Mouse (Mus musculus) kidney, embryonic 15.5 days (tissue): ENCODE measurements around the gene L2hgdh. TPM values are rescaled to one million over a fixed set of nuclear protein-coding genes. Genes with fewer than 3 reads are reported as not detected.

Experiments used
- ATAC-seq: fragments of 200-750 bp; cut with Nextera tagmentation; replicated peaks from 2 replicates; pipeline ENCODE4 v1.8.0; 2017; ENCODE audit warnings: moderate TSS enrichment; ENCODE audit not compliant: low FRiP score
- H3K27ac ChIP-seq: fragments of 300-500 bp; sonication (generic); 2 replicates; pipeline ENCODE4 v1.5.1; 2015; ENCODE audit warnings: mild to moderate bottlenecking, inconsistent platforms
- H3K27me3 ChIP-seq: fragments of 300-500 bp; sonication (generic); 2 replicates; pipeline ENCODE4 v1.6.1; 2015; ENCODE audit warnings: inconsistent platforms
- H3K36me3 ChIP-seq: fragments of 300-500 bp; sonication (generic); 2 replicates; pipeline ENCODE4 v1.6.1; 2015; ENCODE audit warnings: inconsistent platforms
- H3K4me1 ChIP-seq: fragments of 300-500 bp; sonication (generic); 2 replicates; pipeline ENCODE4 v1.6.1; 2015; ENCODE audit warnings: inconsistent platforms
- H3K4me2 ChIP-seq: fragments of 300-500 bp; sonication (generic); 2 replicates; pipeline ENCODE4 v1.6.1; 2015; ENCODE audit warnings: moderate library complexity, mild to moderate bottlenecking, inconsistent platforms
- H3K4me3 ChIP-seq: fragments of 300-500 bp; sonication (generic); replicated peaks from 2 replicates; pipeline ENCODE4 v1.5.1; 2015; ENCODE audit warnings: mild to moderate bottlenecking, inconsistent platforms
- H3K9ac ChIP-seq: fragments of 300-500 bp; sonication (generic); 2 replicates; pipeline ENCODE4 v1.6.1; 2015; ENCODE audit warnings: mild to moderate bottlenecking, inconsistent platforms
- H3K9me3 ChIP-seq: fragments of 300-500 bp; sonication (generic); replicated peaks from 2 replicates; pipeline ENCODE4 v1.6.1; 2016; ENCODE audit warnings: inconsistent platforms
- WGBS: fragments of 180-500 bp; shearing (Covaris S2); methylation state at CpG from one replicate; pipeline ENCODE4 v1.1.7; 2015; ENCODE audit warnings: mixed read lengths; 5-methylcytosine and 5-hydroxymethylcytosine counted together
- polyA plus RNA-seq: library from polyadenylated mRNA; unstranded; fragments of >200 nt; fragmentation: Nextera tagmentation; extraction: Ambion mirVana; gene quantifications from 2 replicates; pipeline ENCODE4 v1.2.1, GENCODE M21; 2015

The L2hgdh gene
- polyA plus RNA-seq, 1 experiment from 2014 or later, result 22.3 TPM

- peak overlapping the region; percentile 88 for H3K4me3 ChIP-seq
- ATAC-seq, result no peak
- H3K9me3 ChIP-seq, result peaks cover 11% of the 10 kb centered on the region
- WGBS, result 56% methylated on average over 2 of the region's 2 CpGs
- no peaks in the 10 kb centered on the region for H3K27me3 ChIP-seq
- H3K4me2 ChIP-seq, result peak overlapping the region; percentile 88
- no peak overlapping the region for H3K9ac ChIP-seq
- H3K4me1 ChIP-seq, result peaks cover 18% of the 10 kb centered on the region
- H3K27ac ChIP-seq, result no peak overlapping the region
- H3K36me3 ChIP-seq, result peaks cover 30% of the 10 kb centered on the region
Measured at GRCm38 (mm10) chr12:69723376-69723775, 1.3 kb downstream of the L2hgdh start.

GRCm38 (mm10) chr12:69722857-69723256, 1.8 kb downstream of the L2hgdh start:
- no peaks in the 10 kb centered on the region for H3K27me3 ChIP-seq
- H3K27ac ChIP-seq, result no peak overlapping the region
- H3K9ac ChIP-seq, result no peak overlapping the region
- H3K36me3 ChIP-seq, result peaks cover 36% of the 10 kb centered on the region
- peaks cover 14% of the 10 kb centered on the region for H3K9me3 ChIP-seq
- H3K4me2 ChIP-seq, result no peak overlapping the region
- no peak overlapping the region for H3K4me3 ChIP-seq
- WGBS, result 88% methylated on average over 3 of the region's 3 CpGs
- peaks cover 18% of the 10 kb centered on the region for H3K4me1 ChIP-seq
- no peak for ATAC-seq

GRCm38 (mm10) chr12:69713628-69714027, 11.0 kb downstream of the L2hgdh start:
- Histone ChIP-seq H3K9me3 (peaks cover 4% of the 10 kb centered on the region; the same call in 1 of the 2 replicates), H3K27ac (no peak overlapping the region), H3K9ac (no peak overlapping the region), H3K4me2 (no peak overlapping the region), H3K36me3 (peaks cover 31% of the 10 kb centered on the region), H3K4me1 (no peaks in the 10 kb centered on the region), H3K4me3 (no peak overlapping the region), H3K27me3 (no peaks in the 10 kb centered on the region)
- no peak for ATAC-seq

- no peaks in the 10 kb centered on the region for H3K4me1 ChIP-seq
- WGBS, result 69% methylated on average over 11 of the region's 11 CpGs
- H3K27ac ChIP-seq, result peak overlapping the region; percentile 28; the same call in 1 of the 2 replicates
Measured at GRCm38 (mm10) chr12:69704799-69705458, 19.7 kb downstream of the L2hgdh start.

GRCm38 (mm10) chr12:69698352-69698751, 26.3 kb downstream of the L2hgdh start:
- no peaks in the 10 kb centered on the region for H3K4me1 ChIP-seq
- 83% methylated on average over 6 of the region's 6 CpGs for WGBS

More at GRCm38 (mm10) chr12:69704799-69705458, 19.7 kb downstream of the L2hgdh start:
- ATAC-seq, result peak; percentile 87
- H3K27me3 ChIP-seq, result no peaks in the 10 kb centered on the region
- no peak overlapping the region for H3K4me2 ChIP-seq
- peaks cover 15% of the 10 kb centered on the region for H3K36me3 ChIP-seq
- H3K4me3 ChIP-seq, result no peak overlapping the region
- no peaks in the 10 kb centered on the region for H3K9me3 ChIP-seq
- no peak overlapping the region for H3K9ac ChIP-seq

DNA sequence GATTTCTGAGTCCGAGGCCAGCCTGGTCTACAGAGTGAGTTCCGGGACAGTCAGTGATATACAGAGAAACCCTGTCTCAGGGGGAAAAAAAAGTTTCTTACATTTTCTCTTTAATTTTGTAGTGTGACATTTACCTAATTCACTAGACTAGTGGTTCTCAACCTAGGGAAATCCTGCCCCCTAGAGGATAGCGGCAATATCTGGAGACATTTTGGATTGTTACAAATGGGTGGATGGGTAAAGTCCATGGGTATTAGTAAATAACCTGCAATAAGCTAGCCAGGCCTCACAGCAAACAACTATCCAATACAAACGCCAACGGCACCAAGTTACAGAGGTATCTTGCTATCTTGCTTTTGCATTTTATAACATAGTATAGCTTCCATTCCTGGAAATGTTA, 27.9 kb downstream of the L2hgdh start:
- no peak for ATAC-seq
- Histone ChIP-seq H3K9ac (no peak overlapping the region), H3K9me3 (no peaks in the 10 kb centered on the region), H3K27me3 (no peaks in the 10 kb centered on the region), H3K4me1 (no peaks in the 10 kb centered on the region), H3K4me3 (no peak overlapping the region), H3K4me2 (no peak overlapping the region), H3K36me3 (peaks cover 21% of the 10 kb centered on the region), H3K27ac (no peak overlapping the region)
- WGBS, result 80% methylated on average over 5 of the region's 5 CpGs

More at GRCm38 (mm10) chr12:69698352-69698751, 26.3 kb downstream of the L2hgdh start:
- Histone ChIP-seq H3K4me3 (no peak overlapping the region), H3K4me2 (no peak overlapping the region), H3K9me3 (no peaks in the 10 kb centered on the region), H3K9ac (no peak overlapping the region), H3K36me3 (peaks cover 23% of the 10 kb centered on the region), H3K27ac (no peak overlapping the region), H3K27me3 (no peaks in the 10 kb centered on the region)
- ATAC-seq, result no peak

GRCm38 (mm10) chr12:69693471-69693870, 31.2 kb downstream of the L2hgdh start:
- Histone ChIP-seq H3K4me2 (no peak overlapping the region), H3K4me1 (no peaks in the 10 kb centered on the region), H3K9ac (no peak overlapping the region), H3K27ac (peak overlapping the region; percentile 4; the same call in 1 of the 2 replicates), H3K27me3 (no peaks in the 10 kb centered on the region), H3K36me3 (peaks cover 6% of the 10 kb centered on the region), H3K4me3 (no peak overlapping the region), H3K9me3 (no peaks in the 10 kb centered on the region)
- peak; percentile 76 for ATAC-seq
- WGBS, result 77% methylated on average over 17 of the region's 17 CpGs

DNA sequence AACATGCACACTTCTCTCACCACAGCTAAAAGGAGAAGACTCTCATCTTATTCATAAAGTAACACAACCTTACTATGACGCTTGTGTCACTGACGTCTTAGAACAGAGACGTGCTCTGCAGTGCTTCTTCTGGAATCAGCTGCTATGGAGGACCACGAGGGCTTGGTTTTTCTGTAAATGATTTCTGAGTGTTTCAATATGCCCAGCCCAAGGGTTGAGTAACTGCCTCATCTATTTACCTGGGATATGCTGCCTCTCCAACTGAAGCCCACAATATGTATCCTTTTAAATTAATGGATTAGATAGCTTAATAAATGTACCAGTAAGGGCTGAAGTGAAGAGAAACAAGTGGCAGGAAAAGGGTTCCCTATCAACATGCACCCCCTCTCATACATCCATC, 34.0 kb downstream of the L2hgdh start:
- Histone ChIP-seq H3K27me3 (no peaks in the 10 kb centered on the region), H3K9ac (no peak overlapping the region), H3K36me3 (peaks cover 3% of the 10 kb centered on the region), H3K27ac (no peak overlapping the region), H3K4me3 (no peak overlapping the region), H3K4me1 (no peaks in the 10 kb centered on the region), H3K9me3 (no peaks in the 10 kb centered on the region), H3K4me2 (no peak overlapping the region)
- WGBS, result 90% methylated on average over 4 of the region's 4 CpGs
- ATAC-seq, result no peak

DNA sequence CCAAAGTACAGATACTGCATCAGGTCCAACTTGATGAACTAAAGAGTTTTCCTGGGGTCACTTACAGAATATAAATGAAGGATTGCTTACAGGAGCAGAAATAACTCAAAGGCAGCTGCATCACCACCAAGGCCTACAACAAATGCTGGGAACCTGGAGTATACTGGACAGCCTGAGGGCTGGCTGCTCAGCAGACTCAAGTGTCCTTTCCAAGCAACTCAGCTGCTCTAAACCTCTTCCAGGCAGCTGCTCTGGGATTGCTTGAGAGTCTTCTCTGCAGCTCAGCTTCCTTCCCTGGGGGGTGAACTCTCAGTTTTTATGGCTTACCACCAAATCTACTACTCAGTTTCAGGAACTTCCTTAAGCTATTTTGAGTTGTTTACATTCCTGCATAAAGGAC, 35.6 kb downstream of the L2hgdh start:
- no peak overlapping the region for H3K9ac ChIP-seq
- H3K4me3 ChIP-seq, result no peak overlapping the region
- no peaks in the 10 kb centered on the region for H3K9me3 ChIP-seq
- no peaks in the 10 kb centered on the region for H3K27me3 ChIP-seq
- H3K4me2 ChIP-seq, result no peak overlapping the region
- no peaks in the 10 kb centered on the region for H3K4me1 ChIP-seq
- no peak for ATAC-seq
- H3K27ac ChIP-seq, result no peak overlapping the region
- H3K36me3 ChIP-seq, result peaks cover 3% of the 10 kb centered on the region; the same call in 1 of the 2 replicates

DNA sequence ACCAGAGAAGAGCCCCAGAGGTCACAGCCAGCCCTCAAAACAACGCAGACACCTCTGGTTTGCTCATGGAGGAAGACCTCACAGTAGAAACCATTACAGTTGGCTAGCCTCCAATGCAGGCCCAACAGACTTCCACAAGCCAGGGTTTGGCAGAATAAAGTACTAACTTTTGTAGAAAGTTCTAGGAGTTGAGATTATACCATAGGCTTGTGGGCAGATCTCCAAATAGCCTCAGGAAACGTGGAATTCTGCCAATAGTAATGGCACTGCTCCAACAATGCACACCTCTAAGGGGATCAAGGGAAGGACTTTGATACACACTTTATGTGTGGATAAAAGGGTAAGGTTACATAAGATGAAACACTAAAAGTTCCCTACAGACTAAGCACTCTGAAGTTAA, 36.3 kb downstream of the L2hgdh start:
- ATAC-seq, result no peak

GRCm38 (mm10) chr12:69683537-69683936, 41.1 kb downstream of the L2hgdh start:
- H3K27me3 ChIP-seq, result no peaks in the 10 kb centered on the region
- ATAC-seq, result no peak
- no peak overlapping the region for H3K4me2 ChIP-seq

More for the DNA sequence above, 36.3 kb downstream of the L2hgdh start:
- 47% methylated on average over 2 of the region's 2 CpGs for WGBS
- Histone ChIP-seq H3K27me3 (no peaks in the 10 kb centered on the region), H3K4me1 (0 out of 2 replicates have a peak, but pooled peaks cover 3% of the 10 kb centered on the region), H3K4me2 (no peak overlapping the region), H3K27ac (no peak overlapping the region), H3K9ac (no peak overlapping the region), H3K4me3 (no peak overlapping the region), H3K36me3 (no peaks in the 10 kb centered on the region), H3K9me3 (no peaks in the 10 kb centered on the region)

GRCm38 (mm10) chr12:69682788-69683419, 41.8 kb downstream of the L2hgdh start:
- no peaks in the 10 kb centered on the region for H3K36me3 ChIP-seq
- H3K27ac ChIP-seq, result 0 out of 2 replicates have a peak overlapping the region, but pooled peaks have one; percentile 16
- no peaks in the 10 kb centered on the region for H3K27me3 ChIP-seq
- ATAC-seq, result no peak
- peak overlapping the region; percentile 82 for H3K4me3 ChIP-seq
- no peak overlapping the region for H3K9ac ChIP-seq
- no peaks in the 10 kb centered on the region for H3K9me3 ChIP-seq
- peak overlapping the region; percentile 75 for H3K4me2 ChIP-seq
- H3K4me1 ChIP-seq, result peaks cover 15% of the 10 kb centered on the region
- 48% methylated on average over 14 of the region's 14 CpGs for WGBS

More at GRCm38 (mm10) chr12:69683537-69683936, 41.1 kb downstream of the L2hgdh start:
- WGBS, result 44% methylated on average over 10 of the region's 10 CpGs
- peaks cover 15% of the 10 kb centered on the region for H3K4me1 ChIP-seq
- no peaks in the 10 kb centered on the region for H3K36me3 ChIP-seq
- no peaks in the 10 kb centered on the region for H3K9me3 ChIP-seq
- no peak overlapping the region for H3K9ac ChIP-seq
- no peak overlapping the region for H3K27ac ChIP-seq
- H3K4me3 ChIP-seq, result no peak overlapping the region
